Mouse (Mus musculus) naive thymus-derived CD4-positive, alpha-beta T cell, adult 2 months (primary cell): ENCODE measurements at regions not wholly inside any gene's neighbourhood (a gene's known extent, or its start where the extent isn't known, plus 50 kb on each side); places are given as distances from the start of the nearest gene placed in this dataset.

Experiments
- DNase-seq: peaks from one replicate; pipeline ENCODE4 v3.0.0-alpha.2; 2011; ENCODE audit warnings: low read depth

DNA sequence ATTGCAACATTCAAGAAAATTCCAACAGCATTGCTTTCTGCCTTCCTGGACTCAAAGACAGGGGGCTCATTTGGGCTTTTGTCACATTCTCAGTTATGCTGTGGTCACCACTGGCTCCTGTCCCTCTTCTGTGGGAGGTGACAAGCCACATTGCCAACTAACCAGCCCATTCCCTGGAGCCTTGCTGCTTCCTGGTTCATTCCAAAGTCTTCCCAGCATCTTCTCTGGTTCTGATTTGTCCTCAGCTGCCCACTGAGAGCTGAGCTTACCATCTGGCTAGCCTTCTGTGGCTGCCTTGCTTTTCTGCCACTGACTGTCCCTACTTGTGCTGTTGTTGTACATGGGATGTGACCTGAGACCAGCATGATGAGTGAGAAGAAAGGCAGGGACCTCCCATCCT lies 111.0 kb downstream of the Cxcl12 start:
- DNase-seq, result no peak

DNA sequence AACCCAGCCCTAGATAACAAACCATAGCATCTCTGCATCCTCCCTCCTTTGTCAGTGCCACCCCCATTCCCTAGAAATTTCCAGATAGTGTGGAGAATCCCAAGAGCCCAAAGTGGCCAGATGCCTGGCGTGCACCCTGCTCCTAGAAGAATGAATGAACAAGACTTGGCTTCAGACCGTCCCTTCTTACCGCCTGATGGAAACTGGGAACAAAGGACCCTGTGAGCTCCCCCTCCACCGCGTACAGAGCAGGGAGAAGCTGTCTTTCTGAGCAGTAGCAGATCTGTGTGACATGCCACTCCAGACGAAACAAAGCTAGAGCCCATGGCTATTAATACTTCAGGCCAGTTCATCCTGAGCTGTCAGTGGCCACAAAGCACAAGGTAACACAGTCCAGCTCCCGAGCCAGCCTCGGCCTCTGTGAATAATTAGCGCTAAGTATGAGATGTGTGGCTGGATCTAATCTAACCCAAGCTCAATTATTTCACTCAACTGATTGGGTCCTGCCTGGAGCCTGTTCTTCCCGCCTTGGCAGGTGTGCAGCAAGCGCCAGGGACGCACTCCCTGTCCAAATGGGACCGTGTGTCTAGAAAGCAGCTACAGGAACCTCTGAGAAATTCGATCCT lies 111.6 kb downstream of the Cxcl12 start:
- no peak for DNase-seq

DNA sequence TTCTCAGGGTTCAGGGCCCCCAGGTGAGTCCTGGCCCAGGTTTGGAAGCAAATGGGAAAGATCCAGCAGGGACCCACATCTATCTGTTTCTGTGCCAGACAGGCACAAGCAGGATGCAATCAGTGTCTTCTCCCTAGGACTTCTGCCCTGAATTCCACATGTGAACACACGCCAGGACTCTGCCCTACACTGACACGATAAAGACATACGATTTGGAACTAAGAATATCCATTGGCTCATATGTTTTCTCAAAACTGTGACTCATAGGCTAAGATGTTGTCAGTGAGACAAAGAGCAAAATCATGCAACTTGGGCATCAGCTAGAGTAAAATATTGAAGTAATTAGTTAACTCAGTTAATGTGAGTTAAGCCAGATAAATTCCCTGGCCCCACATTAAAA lies 112.6 kb downstream of the Cxcl12 start:
- DNase-seq, result no peak

DNA sequence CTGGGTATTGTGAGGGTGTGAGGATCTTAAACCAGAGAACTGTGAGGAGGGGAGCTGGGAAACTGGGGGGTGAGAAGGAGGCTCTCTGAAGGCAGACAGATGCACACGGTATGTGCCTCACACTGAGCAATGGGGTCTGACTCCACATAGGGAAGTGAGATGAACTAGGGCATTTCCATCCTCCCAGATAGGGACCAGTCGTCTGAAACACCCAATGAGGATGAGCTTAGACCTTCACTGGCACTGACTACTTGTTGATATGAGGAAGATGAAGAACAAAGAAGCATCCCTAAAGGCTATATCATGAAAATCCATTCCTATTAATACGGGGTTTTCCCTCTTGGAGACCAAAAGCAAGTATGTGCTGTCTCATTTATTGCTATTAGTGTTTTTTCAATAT lies 115.3 kb downstream of the Cxcl12 start:
- DNase-seq, result no peak

DNA sequence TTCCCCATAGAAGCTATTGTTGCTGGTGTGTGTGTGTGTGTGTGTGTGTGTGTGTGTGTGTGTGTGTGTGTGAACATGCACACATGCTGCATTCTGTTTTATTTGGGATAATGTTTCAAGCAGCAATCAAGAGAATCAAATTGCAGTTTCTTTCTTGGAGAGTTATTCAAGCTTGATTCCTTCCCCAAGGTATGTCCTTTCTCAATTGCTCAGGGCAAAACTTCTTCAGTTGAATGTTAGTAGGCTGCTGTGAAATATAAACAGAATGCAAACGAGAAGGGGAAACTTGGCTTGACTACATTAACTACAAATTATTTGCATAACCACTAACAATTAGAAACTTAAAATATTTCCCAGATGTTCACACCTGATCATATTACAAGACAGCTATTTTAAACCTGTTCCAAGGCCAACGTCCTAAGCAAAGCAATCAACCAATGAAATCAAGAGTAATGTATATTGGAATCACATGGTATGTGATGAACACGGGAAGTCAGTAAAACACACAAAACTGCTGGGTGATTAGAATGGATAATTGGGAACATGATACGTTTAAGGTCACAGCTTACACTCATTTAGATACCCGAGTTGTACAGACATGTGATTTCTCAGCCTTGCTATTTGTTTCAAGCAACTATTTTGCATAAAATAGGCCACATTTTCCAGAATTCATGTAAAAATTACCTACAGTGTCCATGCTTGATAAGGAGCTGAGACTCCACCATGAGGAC lies 116.2 kb downstream of the Cxcl12 start:
- DNase-seq, result no peak

DNA sequence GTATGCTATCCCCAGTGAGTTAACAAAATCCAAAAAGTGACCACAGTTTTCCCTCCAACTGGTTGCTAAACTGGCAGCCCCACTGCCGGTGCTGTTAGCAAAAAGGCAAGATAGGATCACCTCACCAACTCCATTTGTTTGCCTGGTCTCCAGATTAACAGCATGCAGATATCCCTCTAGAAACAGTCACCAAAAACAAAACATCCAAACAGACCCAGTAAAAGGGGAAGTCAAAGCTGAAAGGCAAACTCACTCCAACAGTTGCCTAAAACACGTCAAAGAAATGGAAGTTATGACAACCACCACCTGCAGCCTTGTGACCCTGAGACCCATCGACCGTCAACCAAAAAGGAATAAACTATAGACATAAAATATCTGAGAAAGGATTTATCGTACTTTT lies 119.1 kb downstream of the Cxcl12 start:
- no peak for DNase-seq

DNA sequence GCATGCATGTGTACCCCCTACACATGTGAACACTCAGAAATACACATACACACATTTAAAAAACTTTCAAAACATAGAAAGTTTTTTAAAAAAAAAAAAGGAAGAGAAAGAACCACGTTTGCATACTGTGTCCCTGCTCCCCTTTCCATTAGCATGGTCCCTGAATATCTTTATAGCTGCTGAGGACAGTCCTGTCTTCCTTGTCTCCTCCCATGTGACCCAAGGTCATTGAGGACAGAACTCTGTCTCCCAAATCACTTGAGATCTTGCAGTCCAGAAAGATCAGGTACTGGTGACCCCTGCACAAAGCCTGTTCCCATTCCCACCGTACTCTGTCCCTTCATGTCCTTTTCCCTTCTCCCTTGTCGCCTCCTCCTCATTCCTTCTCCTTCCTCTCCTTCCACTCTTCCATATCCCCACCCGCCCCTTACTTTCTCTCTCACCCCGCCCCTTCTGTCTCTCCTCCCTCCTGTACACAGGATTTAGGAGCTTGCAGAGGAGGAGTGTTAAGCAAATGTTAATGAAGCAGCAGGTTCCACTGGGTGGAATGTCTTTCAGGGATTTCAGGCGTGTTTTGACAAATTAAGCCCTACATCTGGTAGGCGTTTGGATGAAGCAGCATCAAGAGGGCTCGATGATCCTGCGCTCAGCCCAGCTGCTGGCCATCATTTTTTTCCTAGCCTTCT lies 125.6 kb downstream of the Cxcl12 start:
- DNase-seq, result no peak

DNA sequence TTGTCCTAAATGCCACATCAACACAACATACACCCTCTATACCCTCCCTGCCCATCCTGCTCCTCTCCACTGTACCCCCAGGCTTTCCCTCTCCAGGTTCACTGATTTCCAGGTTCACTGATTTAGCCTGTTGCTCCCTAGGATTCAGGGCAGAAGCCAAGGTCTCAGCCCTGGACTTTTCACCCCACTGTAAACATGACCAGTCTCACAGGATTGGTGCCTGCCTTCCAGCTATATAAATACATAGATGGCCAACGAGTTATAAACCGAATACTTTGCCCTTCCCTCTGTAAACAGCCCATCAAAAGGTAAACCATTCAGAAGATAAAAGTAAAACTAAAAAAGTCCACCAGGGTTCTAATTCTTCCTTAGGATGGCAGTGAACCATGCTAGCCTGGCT lies 129.6 kb downstream of the Cxcl12 start:
- DNase-seq, result no peak

DNA sequence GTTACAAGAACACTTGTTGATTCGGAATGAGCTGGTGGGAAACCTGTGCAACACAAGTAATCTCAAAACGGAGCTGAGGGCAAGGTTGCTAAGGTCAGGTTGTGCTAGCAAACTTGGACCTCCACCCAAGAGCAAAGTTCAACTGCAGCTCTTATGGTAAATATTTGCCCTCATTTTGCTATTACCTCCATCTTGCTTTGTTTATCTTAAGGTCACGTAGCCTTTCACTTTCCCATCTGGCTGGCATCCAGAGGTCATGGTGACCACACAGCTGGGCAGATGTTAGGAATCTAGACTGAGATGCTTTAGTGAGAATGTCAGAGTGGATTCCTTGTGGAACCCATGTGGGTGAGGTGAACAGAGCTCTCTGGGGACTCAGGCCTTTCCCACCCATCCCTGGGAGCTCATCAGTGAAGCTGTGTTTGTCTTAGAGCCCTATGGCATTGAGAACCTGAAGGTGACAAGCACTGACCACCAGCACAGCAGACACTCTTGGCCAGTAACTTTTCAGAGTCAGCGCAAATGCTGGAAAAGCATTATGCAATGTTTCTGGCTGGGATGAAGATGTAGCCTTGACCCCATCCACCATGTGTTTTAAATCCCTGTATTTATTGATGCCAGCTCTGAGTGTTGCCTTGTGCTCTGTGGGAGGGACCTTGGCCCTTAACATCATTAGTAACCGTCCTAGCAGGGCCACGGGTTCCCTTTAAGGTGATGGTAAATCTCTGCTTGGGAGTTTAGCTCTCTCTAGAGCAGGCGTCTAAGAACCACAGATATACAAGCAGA lies 131.4 kb downstream of the Cxcl12 start:
- no peak for DNase-seq

DNA sequence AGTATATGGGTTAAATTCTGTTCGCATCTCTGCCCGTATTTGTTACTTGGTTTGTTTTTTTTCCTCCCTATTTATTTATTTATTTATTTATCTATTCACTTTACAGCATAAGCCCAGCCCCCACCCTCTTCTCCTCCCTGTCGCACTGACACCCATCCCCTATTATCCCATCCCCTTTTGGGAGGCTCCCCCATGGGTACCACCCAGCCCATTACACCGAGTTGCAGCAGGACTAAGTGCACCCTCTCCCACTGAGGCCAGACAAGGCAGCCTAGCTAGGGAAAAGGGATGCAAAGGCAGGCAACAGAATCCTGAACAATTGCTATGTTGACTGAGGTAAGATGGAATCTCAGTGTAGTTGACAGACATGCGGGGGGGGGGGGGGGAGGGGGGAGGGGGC lies 135.0 kb downstream of the Cxcl12 start:
- DNase-seq, result no peak

DNA sequence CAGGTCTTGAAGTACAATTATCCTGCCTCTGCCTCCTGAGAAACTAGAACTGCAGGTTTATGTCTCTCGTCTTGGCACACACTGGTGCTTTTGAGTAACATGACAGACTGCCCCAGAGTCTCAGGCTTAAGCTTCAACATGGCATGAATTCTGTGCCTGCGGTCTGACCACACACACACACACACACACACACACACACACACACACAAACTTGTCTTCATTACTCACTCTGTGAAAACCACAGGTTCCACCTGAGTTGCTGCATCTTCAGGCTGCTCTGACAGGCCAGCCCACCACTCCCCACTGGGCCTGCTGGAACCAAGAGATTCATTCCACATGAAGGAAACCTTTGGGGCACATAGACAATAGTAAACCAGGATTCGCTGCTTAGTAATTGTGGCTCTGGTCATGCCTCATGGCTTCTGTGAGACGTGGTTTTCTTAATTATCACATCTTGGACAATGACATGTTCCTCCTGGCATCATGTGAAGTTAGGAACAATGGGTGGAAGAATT lies 137.5 kb downstream of the Cxcl12 start:
- no peak for DNase-seq

DNA sequence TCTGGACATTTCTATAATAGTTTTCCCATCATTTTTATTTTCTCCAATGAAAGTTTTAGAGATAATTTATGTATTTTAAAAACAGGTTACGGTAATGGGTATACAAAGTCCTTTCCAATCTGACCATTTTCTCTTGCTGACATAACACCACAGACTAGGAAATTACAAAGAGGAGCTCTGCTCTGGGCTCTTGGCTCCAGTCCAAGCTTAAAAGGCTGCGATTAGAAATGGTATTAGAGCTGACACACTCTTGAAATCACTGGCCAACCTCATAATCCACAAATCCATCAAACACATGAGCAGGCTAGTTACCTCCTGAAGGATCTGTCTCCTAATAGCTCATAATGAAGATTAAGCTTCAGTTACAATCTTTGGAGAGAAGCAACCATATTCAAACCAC lies 140.3 kb downstream of the Cxcl12 start:
- no peak for DNase-seq

DNA sequence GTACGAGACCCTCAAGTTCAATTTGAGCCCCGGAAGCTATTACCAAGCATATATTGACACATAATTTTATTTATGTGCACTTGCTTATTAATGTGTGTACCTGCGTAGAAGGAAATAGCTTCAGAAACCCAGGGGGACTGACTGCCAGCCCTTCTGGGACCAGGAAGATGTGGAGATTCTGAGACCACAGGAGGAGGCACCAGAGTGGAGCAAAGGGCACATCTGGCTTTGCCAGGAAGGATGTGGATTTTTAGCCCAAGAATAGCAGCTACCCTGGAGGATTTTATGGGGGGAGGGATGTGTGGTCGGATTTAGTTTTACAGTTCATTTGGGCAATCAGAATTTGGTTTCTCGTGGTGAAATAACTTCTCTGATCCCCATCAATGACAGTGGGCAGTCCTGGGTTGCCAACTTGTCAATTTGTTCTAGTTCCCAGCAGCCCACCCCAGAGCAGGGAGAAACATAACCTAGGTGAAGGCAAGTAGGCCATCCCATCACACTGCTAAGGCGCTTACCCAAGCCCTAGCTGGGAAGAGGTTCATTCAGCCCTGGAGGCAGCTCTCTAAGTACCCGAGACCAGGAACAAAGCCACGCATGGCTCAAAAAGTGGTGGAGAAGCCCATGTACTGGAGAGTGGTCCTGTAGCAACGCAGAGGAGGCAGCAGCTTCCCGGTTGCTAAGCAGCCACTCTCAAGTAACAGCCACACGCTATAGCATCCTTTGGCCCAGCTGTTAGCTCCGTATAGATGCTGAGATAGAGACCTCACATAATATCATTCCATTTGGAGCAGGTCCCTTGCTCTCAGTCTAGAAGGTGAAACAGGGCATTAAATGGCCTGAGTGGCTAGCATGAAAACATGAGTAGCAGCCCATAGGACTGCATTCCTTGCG lies 144.8 kb downstream of the Cxcl12 start:
- no peak for DNase-seq

DNA sequence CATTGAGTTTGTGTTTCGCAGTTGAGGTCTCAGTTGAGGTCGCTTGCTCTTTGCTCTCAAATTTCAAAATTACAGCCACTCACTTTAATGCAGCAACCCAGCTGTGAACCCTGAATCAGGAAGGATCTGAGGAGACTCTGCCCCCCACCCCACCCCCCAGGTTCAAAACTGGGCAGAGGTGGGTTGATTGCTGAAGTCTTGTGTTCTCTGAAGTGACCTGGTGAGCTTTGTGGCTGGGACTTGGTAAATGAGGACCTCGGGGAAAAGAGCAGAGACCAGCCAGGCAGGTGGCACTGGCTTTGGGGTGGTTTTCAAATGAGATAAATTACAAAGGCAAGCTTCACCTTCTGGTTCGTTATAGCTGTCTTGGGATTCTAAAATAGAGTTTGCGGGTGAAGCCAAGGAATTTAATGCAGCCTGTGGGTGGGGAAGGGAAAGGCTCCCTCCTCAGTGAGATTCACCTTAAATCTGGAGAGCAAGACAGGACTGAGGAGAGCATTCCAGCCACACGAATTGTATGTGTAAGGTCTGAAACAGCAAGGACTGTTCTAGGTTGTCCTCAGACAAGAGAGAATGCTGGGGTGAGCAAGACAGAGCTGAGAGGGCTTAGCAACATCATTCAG lies 145.7 kb downstream of the Cxcl12 start:
- DNase-seq, result no peak

DNA sequence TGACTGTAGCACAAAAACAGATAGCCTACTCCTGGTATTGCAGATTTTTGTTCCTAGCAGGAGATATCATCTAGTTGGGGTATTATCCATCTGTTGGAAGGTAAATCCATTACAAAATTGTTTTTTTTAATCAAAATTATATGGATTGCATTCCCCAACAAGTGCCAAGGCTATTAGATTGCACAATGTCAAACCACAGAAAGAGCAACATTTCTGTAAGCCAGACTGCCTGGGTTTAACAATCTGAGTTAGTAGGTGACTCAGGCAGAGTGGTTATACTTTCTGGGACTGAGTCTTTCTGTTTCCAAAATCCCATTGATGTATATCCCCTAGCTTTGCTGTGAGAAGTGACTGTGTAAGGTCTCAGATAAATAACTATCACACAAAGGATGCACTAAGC lies 155.0 kb downstream of the Cxcl12 start:
- no peak for DNase-seq

DNA sequence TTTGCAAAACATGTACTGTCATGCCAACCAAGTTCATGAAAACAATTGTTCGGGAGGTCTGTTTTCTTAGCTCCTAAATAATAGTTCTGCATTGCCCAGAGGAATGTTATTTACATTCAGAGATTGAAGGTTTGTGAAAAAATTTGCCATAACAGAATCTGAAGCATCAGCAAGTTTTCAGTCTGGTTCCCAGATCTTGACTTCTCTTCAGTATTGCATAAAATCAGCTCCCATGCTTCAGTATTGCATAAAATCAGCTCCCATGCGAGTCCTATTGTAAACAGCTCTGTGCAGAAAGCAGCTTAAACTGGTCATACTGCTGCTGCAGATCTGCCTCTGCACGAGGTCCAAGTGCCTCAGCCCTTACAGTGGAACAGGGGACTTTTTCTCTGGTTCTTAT lies 155.5 kb downstream of the Cxcl12 start:
- DNase-seq, result no peak

DNA sequence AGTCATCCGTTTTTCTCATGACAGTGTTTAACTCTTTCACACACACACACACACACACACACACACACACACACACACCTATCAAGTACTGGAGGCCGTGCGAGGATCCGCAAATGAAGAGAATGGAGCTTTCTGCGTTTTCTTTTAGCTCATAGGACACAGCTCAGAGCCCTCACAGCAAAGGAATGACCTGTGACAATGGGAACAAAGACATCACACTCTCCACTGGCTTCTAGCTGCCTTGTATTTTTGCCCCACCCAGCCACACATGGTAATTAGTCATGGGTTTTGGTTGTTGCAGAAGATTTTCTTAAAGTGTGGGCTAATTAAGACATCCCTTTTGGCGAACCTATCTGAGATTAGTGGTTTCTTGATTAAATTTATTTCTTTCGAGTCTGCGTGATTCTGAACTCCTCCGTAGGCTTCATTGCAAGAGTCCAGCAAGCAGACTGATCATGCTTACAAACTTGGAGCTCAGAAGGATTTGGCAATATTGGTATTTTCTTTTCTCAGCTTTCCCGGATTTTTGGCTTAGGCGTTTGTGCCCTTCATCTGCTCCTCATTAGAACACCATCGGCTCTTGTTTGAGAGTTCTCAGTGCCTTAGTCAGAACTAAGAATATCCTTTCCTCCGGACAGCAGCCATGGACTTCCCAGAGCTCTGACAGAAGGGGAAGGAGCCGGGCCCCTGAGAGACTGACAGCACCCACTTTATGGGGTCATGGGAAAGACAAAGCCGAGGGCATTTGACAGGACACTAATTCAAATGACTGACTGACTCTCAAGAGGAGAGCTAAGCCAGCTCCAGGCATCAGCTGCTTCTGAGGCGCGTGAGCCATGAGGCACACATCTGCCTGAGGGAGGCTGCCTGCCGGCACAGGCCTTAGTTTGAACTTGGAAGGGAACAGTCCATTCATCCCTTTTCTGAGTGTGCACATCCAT lies 158.8 kb downstream of the Cxcl12 start:
- no peak for DNase-seq

DNA sequence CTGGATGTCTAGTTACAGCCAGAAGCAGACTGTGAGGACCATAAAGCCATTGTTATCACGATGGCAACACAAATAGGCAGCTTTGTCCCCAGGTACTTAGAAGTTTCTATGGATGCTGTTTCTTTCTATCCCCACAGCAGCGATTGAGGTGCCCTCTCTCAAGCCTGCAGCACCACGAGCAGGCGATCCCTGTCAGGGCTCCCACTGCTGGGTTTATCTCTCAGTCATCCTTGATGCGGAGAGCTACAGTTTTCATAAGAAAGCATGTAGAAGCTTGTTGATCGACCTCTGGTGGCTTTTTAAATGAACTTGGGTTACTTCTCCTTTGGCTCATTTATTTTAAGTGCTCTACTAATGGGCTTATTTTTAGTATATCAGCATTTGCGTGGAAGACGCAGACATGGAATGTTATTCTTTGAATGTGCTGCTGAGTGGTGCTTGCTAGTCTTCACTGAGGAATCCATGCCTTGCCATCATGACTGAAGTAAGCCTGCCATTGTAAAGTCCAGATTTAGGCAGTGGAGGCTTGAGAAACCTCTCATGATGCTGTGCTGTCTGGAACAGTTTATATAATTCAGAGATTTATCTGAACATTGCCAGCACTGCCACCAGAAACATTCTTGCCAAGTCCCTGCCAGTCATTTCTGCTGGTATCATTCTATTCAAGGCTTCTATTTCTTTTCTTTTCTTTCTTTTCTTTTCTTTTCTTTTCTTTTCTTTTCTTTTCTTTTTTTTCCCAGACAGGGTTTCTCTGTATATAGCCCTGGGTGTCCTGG lies 161.0 kb downstream of the Cxcl12 start:
- no peak for DNase-seq

DNA sequence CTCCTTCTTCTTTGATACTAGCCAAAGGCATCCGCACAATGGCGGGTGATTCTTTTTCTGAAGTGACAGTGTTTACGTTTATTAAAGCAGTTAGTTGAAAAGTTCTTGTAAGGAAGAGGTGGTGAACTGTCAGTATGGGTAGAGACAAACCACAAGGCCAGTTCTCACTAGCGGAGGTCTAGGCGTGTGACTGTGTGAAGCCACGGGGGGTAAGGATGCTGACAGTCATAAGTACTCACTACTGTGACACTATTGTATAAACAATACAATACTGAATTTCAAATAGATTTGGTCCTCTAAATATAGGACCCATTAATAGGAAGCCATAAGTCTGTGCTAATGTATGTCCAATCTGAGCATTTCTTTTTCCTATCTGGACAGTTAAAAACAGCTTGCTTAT lies 161.9 kb downstream of the Cxcl12 start:
- no peak for DNase-seq
